Mouse (Mus musculus): ENCODE measurements around the gene Anxa6. TPM values are rescaled to one million over a fixed set of nuclear protein-coding genes. Genes with fewer than 3 reads are reported as not detected.
A peak's percentile ranks its signal among the peaks of the same experiment; 100 is the strongest.
"Not testable (repeated sequence)": the region's sequence is repeated elsewhere in the genome, so short reads cannot be mapped to it uniquely, and the experiment has no call there.

The Anxa6 gene
- total RNA-seq, 2 experiments from 2014 or later = 70.0 to 70.2 TPM

- intact Hi-C loops (cut with DNase I) = no loop called here
- DNase-seq = no peak
Observed at GRCm38 (mm10) chr11:54971365-54972048, 61.7 kb downstream of the Anxa6 start.

GRCm38 (mm10) chr11:54965234-54965633, 68.0 kb downstream of the Anxa6 start:
- DNase-seq = no peak
- intact Hi-C loops (cut with DNase I) = no loop called here

- peak; percentile 56 for DNase-seq
- intact Hi-C loops (cut with DNase I) = no loop called here
Observed at GRCm38 (mm10) chr11:54962810-54963209, 70.4 kb downstream of the Anxa6 start, which contains the start of gene Tnip1. Tnip1 (minus strand) TSS chr11:54962917.

GRCm38 (mm10) chr11:54961921-54962320, 71.3 kb downstream of the Anxa6 start:
- intact Hi-C loops (cut with DNase I) = no loop called here
- DNase-seq = peak; percentile 32

GRCm38 (mm10) chr11:54961164-54961850, 71.9 kb downstream of the Anxa6 start:
- intact Hi-C loops (cut with DNase I) = no loop called here
- no peak for DNase-seq

- DNase-seq = no peak
- intact Hi-C loops (cut with DNase I) = no loop called here
Observed at GRCm38 (mm10) chr11:54960251-54960650, 73.0 kb downstream of the Anxa6 start.

- intact Hi-C loops (cut with DNase I) = no loop called here
- DNase-seq = no peak
Observed at GRCm38 (mm10) chr11:54958571-54959073, 74.6 kb downstream of the Anxa6 start.

- DNase-seq = not testable (repeated sequence)
Observed at GRCm38 (mm10) chr11:54957708-54958107, 75.5 kb downstream of the Anxa6 start.

GRCm38 (mm10) chr11:54956912-54957311, 76.3 kb downstream of the Anxa6 start:
- intact Hi-C loops (cut with DNase I) = no loop called here
- no peak for DNase-seq

More at GRCm38 (mm10) chr11:54957708-54958107, 75.5 kb downstream of the Anxa6 start:
- intact Hi-C loops (cut with DNase I) = not testable (repeated sequence)

- peak; percentile 98 for DNase-seq
- intact Hi-C loops (cut with DNase I) = no loop called here
Observed at GRCm38 (mm10) chr11:54955735-54956480, 77.3 kb downstream of the Anxa6 start.

GRCm38 (mm10) chr11:54955400-54955734, 77.9 kb downstream of the Anxa6 start:
- intact Hi-C loops (cut with DNase I); DNase-seq: not testable (repeated sequence)

- intact Hi-C loops (cut with DNase I) = no loop called here
- no peak for DNase-seq
Observed at GRCm38 (mm10) chr11:54954716-54955115, 78.5 kb downstream of the Anxa6 start.

GRCm38 (mm10) chr11:54953993-54954446, 79.2 kb downstream of the Anxa6 start:
- intact Hi-C loops (cut with DNase I) = no loop called here
- DNase-seq = no peak

- no peak for DNase-seq
- intact Hi-C loops (cut with DNase I) = no loop called here
Observed at GRCm38 (mm10) chr11:54952651-54953050, 80.6 kb downstream of the Anxa6 start.

GRCm38 (mm10) chr11:54950684-54951083, 82.6 kb downstream of the Anxa6 start:
- no peak for DNase-seq
- intact Hi-C loops (cut with DNase I) = no loop called here

- intact Hi-C loops (cut with DNase I) = no loop called here
- no peak for DNase-seq
Observed at GRCm38 (mm10) chr11:54949717-54950116, 83.5 kb downstream of the Anxa6 start.

- intact Hi-C loops (cut with DNase I) = no loop called here
- DNase-seq = no peak
Observed at GRCm38 (mm10) chr11:54944702-54945101, 88.5 kb downstream of the Anxa6 start.

GRCm38 (mm10) chr11:54940056-54940455, 93.2 kb downstream of the Anxa6 start:
- peak; percentile 25 for DNase-seq

GRCm38 (mm10) chr11:54939501-54939900, 93.7 kb downstream of the Anxa6 start:
- DNase-seq = no peak
- intact Hi-C loops (cut with DNase I) = no loop called here

More at GRCm38 (mm10) chr11:54940056-54940455, 93.2 kb downstream of the Anxa6 start:
- intact Hi-C loops (cut with DNase I) = no loop called here

- no peak for DNase-seq
- intact Hi-C loops (cut with DNase I) = no loop called here
Observed at GRCm38 (mm10) chr11:54936771-54937140, 96.5 kb downstream of the Anxa6 start.

All from left cerebral cortex, postnatal 4 days (tissue).